Mouse (Mus musculus): ENCODE measurements around the gene Ipo11.

The Ipo11 gene

GRCm38 (mm10) chr13:106904637-106905036 is 32.1 kb downstream of the Ipo11 start:
- no peak for DNase-seq (ENCODE audit: low spot score in 2 of 2)

GRCm38 (mm10) chr13:106894284-106894683 is 42.5 kb downstream of the Ipo11 start:
- no peak for DNase-seq (ENCODE audit: low spot score in 2 of 2)

- DNase-seq (ENCODE audit: low spot score in 2 of 2): no peak
Measured at GRCm38 (mm10) chr13:106893701-106894100, 43.1 kb downstream of the Ipo11 start.

GRCm38 (mm10) chr13:106893196-106893595 is 43.6 kb downstream of the Ipo11 start:
- DNase-seq (ENCODE audit: low spot score in 2 of 2): no peak

GRCm38 (mm10) chr13:106887364-106887763 is 49.4 kb downstream of the Ipo11 start:
- DNase-seq (ENCODE audit: low spot score in 2 of 2): no peak

- DNase-seq (ENCODE audit: low spot score in 2 of 2): no peak
Measured at GRCm38 (mm10) chr13:106884249-106884648, 52.5 kb downstream of the Ipo11 start.

- no peak for DNase-seq (ENCODE audit: low spot score in 2 of 2)
Measured at GRCm38 (mm10) chr13:106876278-106876677, 60.5 kb downstream of the Ipo11 start.

GRCm38 (mm10) chr13:106865547-106865946 is 71.2 kb downstream of the Ipo11 start:
- DNase-seq (ENCODE audit: low spot score in 2 of 2): no peak

- DNase-seq (ENCODE audit: low spot score in 2 of 2): no peak
Measured at GRCm38 (mm10) chr13:106858779-106859178, 78.0 kb downstream of the Ipo11 start.

GRCm38 (mm10) chr13:106856556-106856955 is 80.2 kb downstream of the Ipo11 start:
- DNase-seq (ENCODE audit: low spot score in 2 of 2): no peak

GRCm38 (mm10) chr13:106847534-106847933 is 89.2 kb downstream of the Ipo11 start:
- no peak for DNase-seq (ENCODE audit: low spot score in 2 of 2)

- no peak for DNase-seq (ENCODE audit: low spot score in 2 of 2)
Measured at GRCm38 (mm10) chr13:106844928-106845327, 91.8 kb downstream of the Ipo11 start.

GRCm38 (mm10) chr13:106842542-106842941 is 94.2 kb downstream of the Ipo11 start:
- no peak for DNase-seq (ENCODE audit: low spot score in 2 of 2)

GRCm38 (mm10) chr13:106838778-106839177 is 98.0 kb downstream of the Ipo11 start:
- DNase-seq (ENCODE audit: low spot score in 2 of 2): no peak

GRCm38 (mm10) chr13:106836527-106836879 is 100.3 kb downstream of the Ipo11 start:
- DNase-seq (ENCODE audit: low spot score in 2 of 2): no peak

- no peak for DNase-seq (ENCODE audit: low spot score in 2 of 2)
Measured at GRCm38 (mm10) chr13:106835844-106836526, 100.8 kb downstream of the Ipo11 start.

GRCm38 (mm10) chr13:106830029-106830428 is 106.7 kb downstream of the Ipo11 start:
- no peak for DNase-seq (ENCODE audit: low spot score in 2 of 2)

- no peak for DNase-seq (ENCODE audit: low spot score in 2 of 2)
Measured at GRCm38 (mm10) chr13:106829327-106829997, 107.3 kb downstream of the Ipo11 start.

- DNase-seq (ENCODE audit: low spot score in 2 of 2): no peak
Measured at GRCm38 (mm10) chr13:106825618-106826017, 111.1 kb downstream of the Ipo11 start.

GRCm38 (mm10) chr13:106823875-106824191 is 112.9 kb downstream of the Ipo11 start:
- no peak for DNase-seq (ENCODE audit: low spot score in 2 of 2)

GRCm38 (mm10) chr13:106823121-106823874 is 113.5 kb downstream of the Ipo11 start:
- DNase-seq (ENCODE audit: low spot score in 2 of 2): no peak

- DNase-seq (ENCODE audit: low spot score in 2 of 2): no peak
Measured at GRCm38 (mm10) chr13:106820149-106820548, 116.6 kb downstream of the Ipo11 start.

- no peak for DNase-seq (ENCODE audit: low spot score in 2 of 2)
Measured at GRCm38 (mm10) chr13:106819749-106820148, 117.0 kb downstream of the Ipo11 start.

All from frontal cortex, postnatal 25 days (tissue).